Mouse (Mus musculus) spleen, embryonic (tissue): ENCODE measurements around the gene Tnpo3.

ENCODE experiments used
- CTCF ChIA-PET: fragments of 350-600 bp; sonication (Branson Sonifier 250); formaldehyde crosslinking; loops from one replicate; lab custom pipeline; 2022; lab: Charles Lee

Tnpo3 gene

GRCm38 (mm10) chr6:29609111-29610019 is at the start of gene Tnpo3:
TSS of gene Tnpo3 (minus strand) at chr6:29609887.
- CTCF ChIA-PET: interaction anchor here (0.7 to 0.8 kb wide), 3 partner anchors 62 to 817 kb away, joined by 4 to 27 read pairs (median 6); no protein-coding TSS in a partner anchor

- CTCF ChIA-PET: no interaction called here
These were observed 49.2 kb upstream of the Tnpo3 start for GRCm38 (mm10) chr6:29658626-29659475.

GRCm38 (mm10) chr6:29653271-29653670 is 43.6 kb upstream of the Tnpo3 start:
- CTCF ChIA-PET: no interaction called here

GRCm38 (mm10) chr6:29650170-29650549 is 40.5 kb upstream of the Tnpo3 start:
- CTCF ChIA-PET: no interaction called here

- CTCF ChIA-PET: interaction anchor here (0.8 kb wide), 1 partner anchor 21 kb away, joined by 3 read pairs; no protein-coding TSS in a partner anchor
These were observed 39.9 kb upstream of the Tnpo3 start for GRCm38 (mm10) chr6:29649494-29650169.

GRCm38 (mm10) chr6:29641816-29642215 is 32.1 kb upstream of the Tnpo3 start:
- CTCF ChIA-PET: interaction anchor here (0.5 kb wide), 1 partner anchor 24 kb away, joined by 3 read pairs; no protein-coding TSS in a partner anchor

GRCm38 (mm10) chr6:29639580-29640419 is 30.1 kb upstream of the Tnpo3 start:
- CTCF ChIA-PET: no interaction called here

- CTCF ChIA-PET: interaction anchor here (0.6 kb wide), 1 partner anchor 114 kb away, joined by 8 read pairs; no protein-coding TSS in a partner anchor
These were observed 29.3 kb upstream of the Tnpo3 start for GRCm38 (mm10) chr6:29638844-29639460.

- CTCF ChIA-PET: no interaction called here
These were observed 28.0 kb upstream of the Tnpo3 start for GRCm38 (mm10) chr6:29637397-29638373.

- CTCF ChIA-PET: no interaction called here
These were observed 26.8 kb upstream of the Tnpo3 start for GRCm38 (mm10) chr6:29636322-29637092.

GRCm38 (mm10) chr6:29634537-29634936 is 24.9 kb upstream of the Tnpo3 start:
- CTCF ChIA-PET: no interaction called here

- CTCF ChIA-PET: no interaction called here
These were observed 23.0 kb upstream of the Tnpo3 start for GRCm38 (mm10) chr6:29632552-29633292.

GRCm38 (mm10) chr6:29631751-29632551 is 22.3 kb upstream of the Tnpo3 start:
- CTCF ChIA-PET: no interaction called here

- CTCF ChIA-PET: no interaction called here
These were observed 20.5 kb upstream of the Tnpo3 start for GRCm38 (mm10) chr6:29630216-29630615.

- CTCF ChIA-PET: no interaction called here
These were observed 18.1 kb upstream of the Tnpo3 start for GRCm38 (mm10) chr6:29627756-29628155.

- CTCF ChIA-PET: no interaction called here
These were observed 14.2 kb upstream of the Tnpo3 start for GRCm38 (mm10) chr6:29623857-29624256.

- CTCF ChIA-PET: no interaction called here
These were observed 12.6 kb upstream of the Tnpo3 start for GRCm38 (mm10) chr6:29622273-29622672.
